Mouse (Mus musculus) telencephalon, adult 2 months (tissue): ENCODE results near the gene Ctsm.
"Not testable (repeated sequence)": the region's sequence is repeated elsewhere in the genome, so short reads cannot be mapped to it uniquely, and the experiment has no call there.

Experiments
- DNase-seq: peaks from one replicate; pipeline ENCODE4 v3.0.0-alpha.2; 2011; ENCODE audit warnings: low read depth, low spot score

Ctsm gene

GRCm38 (mm10) chr13:61541631-61542030, at the start of gene Ctsm:
Gene Ctsm, minus strand, starts transcription at chr13:61541839.
- no peak for DNase-seq

- no peak for DNase-seq
These were observed 28.4 kb upstream of the Ctsm start, which contains the start of gene Cts3 for GRCm38 (mm10) chr13:61570027-61570426. Gene Cts3, minus strand, starts transcription at chr13:61570127.

DNA sequence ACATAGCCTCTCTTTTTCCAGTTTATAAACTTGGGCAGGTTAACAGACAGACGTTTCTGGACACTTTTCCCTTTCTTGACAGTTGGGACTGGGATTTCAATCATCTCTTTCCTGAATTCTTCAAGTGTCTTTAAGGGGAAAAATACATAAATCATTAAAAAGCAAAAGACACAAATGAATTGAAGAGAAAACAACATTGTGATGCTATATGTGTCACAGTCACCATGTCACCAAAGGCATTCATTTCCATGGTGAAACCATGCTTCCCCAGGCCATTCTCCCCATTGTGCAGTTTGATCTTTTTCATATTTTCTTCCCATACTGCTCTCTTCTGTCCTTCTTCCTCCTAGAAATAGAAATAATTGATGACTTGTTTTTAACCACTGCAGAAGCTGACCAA, 26.4 kb upstream of the Ctsm start, which contains the start of gene Gm49352:
Gene Gm49352, minus strand, starts transcription at position 101 of the 400 bp plus-strand sequence.
- not testable (repeated sequence) for DNase-seq
